Mouse (Mus musculus): ENCODE data around the gene Gstp3. TPM values are rescaled to one million over a fixed set of nuclear protein-coding genes. Genes with fewer than 3 reads are reported as not detected.

Gene Gstp3
- polyA plus RNA-seq (2014; fragmentation: Illumina TruSeq; extraction: RNeasy Lipid Tissue Mini Kit (QIAGEN cat#74804)): not detected

DNA sequence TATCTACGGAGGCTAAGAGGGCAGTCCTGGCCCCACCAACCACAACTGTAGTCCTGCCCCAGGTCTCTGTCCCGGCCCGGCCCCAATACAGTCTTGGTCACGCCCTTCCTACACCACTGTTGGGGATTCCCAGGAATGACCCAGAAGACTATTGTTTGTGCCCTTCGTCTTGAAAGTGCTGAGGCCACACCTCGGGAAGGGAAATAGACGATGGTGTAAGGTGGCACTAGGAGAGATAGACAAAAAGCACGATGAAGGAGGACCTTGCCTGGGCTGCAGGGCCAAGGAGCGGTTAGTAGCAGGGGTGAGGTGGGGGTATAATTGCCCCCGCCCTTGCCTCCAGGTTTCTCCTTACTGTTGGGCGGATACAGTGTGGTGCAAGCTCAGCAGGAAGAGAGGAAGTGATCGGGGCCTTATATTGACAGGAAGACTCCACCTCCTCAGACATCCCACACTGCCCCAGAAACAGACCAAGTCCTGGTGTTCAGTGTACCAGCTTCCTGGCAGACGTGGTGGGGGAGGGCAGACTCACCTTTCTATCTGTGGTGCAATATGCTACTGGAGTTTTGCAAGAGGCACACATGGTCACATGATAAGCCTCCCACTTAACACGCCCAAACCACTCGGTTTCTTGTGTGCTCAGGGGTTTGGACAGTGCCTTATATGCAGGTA, at the start of gene Gstp3:
TSS of gene Gstp3 (minus strand) at position 501 of the 672 bp plus-strand sequence.

DNA sequence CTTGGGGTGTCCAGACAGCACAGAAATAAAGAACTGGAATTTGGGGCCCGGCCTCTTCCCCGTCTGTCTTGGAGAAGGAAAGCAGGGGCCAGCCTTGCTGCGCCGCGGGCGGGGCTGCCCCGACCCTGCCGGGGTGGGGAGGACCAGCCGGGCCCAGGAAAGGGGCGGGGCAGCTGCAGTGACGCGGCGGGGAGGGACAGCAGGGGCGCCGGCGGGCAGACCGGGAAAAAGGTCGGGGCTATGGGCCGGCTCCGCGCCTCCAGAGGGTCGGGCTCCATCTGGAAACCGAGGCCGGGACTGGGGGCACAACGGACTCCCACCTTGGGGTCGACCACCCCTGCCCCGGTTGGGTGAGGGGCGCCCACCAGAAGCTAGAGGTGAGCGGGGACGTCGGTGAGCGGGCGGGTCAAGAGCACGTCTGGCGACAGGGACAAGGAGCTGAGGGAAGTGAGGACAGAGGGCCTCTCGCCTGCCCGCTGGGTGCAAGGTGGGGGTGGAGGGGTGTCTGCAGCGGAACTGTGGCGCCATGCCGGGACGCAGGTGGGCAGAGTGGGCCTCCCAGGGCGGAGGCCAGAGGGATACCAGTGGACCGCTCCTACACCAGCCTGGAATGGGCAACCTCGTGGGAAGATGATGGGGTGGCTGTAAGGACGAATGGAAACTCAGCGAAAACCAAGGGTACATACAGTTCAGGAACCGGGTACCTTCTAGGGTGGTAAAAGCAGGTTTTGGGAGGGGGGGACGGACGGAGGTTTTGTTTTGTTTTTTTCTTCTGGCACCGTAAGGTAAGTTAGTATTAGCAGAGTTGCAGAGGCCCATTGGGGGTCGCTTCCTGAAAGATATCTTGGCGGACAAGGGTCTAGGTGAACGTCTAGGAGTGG, 40.7 kb upstream of the Gstp3 start, which contains the start of gene Pitpnm1:
TSS of gene Pitpnm1 (plus strand) at position 162 of the 881 bp plus-strand sequence.

DNA sequence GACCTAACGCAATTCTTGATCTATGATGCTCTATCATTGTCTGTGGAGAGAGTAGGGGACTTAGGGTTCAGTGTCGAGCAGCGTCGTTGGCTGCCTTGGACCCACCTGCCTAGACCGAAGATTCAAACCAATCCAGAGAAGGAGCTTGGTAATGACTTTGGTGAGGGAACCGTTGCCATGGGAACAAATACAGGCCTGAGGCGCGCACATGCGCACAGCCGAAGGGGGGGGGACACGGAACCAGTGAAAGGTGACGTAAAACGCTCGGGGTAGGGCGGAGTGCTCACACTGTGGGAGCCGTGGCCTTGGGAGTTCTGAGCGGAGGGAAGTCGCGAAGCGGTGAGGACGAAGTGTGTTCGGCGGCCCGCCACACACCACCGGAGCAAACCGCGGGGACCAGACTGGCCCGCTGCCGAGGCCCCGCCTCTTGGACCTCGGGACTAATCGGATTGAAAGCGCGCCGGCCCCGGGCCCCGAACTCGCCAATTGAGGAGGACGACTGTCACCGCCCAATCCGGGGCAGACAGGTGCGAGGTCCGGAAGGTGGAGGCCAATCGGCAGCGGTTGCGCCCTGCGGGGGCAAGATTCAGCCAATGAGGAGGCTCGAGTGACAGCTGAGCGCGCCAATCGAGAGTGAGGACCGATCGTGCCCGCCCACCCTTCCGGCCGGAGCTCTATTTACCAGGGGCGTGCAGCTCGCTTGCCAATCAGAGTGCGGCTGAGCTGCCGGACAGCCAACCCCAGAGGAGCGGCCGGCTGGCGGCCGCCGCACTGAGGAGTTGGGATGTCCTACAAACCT, 37.5 kb upstream of the Gstp3 start, which contains the start of gene Cdk2ap2:
TSS of gene Cdk2ap2 (plus strand) at position 541 of the 799 bp plus-strand sequence.

DNA sequence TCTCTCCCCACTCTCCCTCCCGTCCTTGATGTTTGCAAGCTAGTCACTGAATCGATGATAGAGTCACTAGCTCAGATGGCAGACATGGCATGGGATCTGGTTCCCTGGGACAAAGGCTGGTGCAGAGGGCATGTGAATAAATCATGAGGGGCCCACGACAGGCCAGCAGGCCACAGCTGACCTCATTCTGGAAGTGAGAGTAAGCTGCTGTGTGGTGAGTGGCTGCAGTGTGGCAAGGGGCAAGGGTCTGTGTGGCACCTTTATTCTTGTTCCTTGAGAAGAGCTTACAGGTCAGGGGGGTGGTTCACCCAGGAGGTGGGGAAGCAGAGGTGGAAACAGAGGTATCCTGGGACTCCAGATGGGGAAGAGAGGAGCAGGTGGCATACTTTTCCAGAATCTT, 22.0 kb upstream of the Gstp3 start, which contains the start of gene Cabp2:
TSS of gene Cabp2 (plus strand) at position 185 of the 400 bp plus-strand sequence.

DNA sequence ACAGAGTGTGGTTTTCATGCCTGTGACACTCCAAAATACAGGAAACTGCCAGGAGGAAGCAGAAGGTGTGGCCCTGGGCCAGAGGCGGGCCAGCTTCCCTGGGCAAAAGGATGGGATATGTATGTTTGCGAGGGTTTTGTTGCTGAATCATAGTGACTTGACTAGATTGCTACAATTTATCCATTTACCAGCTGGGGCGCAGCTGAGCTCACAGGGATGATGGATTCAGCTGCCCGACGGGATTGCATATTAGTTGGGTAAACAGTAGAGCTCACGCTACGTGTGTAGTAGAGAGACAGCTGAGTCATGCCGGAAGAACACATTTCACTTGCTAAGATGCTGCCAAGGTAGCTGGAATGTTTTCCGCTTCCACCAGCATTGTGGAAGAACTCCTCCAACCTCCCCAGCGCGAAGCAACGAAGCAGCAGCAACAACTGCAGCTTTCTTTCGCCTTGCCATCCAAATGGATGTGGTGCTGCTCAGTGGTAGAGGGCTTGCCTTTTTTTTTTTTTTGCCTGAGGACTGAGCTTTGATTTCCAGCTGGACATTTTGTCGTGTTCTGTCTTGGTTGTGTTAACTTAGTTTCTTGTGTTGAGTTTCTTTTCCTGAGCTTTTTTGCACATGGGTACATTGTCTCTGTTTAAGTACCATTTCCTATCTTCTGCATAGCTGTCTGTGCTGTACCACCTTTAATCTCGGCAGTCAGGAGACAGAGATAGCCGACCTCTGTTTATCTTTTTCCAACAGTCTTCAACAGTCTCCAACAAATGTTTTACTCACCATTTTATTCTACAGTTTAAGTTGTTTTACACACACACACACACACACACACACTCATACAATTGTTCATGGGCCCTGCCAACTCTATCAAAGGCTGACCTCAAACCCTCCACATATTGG, 13.2 kb downstream of the Gstp3 start, which contains the start of gene Gstp2:
TSS of gene Gstp2 (minus strand) at position 58 of the 900 bp plus-strand sequence.

DNA sequence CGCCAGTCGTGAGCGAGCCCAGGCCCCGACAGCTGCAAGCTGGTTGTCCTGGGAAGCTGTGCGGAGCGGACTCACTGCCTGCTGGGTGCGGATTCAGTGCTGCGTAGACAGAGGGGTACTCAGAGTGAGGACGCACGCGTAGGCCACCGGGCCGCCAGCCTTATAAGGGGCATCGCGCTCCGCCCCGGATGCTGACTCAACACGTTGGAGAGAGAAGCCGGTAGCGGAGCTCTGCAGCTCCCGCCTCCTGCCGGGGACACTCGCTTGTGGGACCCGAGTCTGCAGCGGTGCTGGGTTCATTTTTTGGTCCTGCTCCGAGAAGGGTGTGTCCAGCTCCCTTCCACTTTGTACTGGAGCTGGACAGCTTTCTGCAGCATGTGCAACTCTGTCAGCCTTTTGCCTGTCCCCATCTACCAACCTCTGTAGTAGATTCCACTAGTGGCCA, 21.6 kb downstream of the Gstp3 start, which contains the start of gene Gstp1:
TSS of gene Gstp1 (minus strand) at position 198 of the 445 bp plus-strand sequence.

DNA sequence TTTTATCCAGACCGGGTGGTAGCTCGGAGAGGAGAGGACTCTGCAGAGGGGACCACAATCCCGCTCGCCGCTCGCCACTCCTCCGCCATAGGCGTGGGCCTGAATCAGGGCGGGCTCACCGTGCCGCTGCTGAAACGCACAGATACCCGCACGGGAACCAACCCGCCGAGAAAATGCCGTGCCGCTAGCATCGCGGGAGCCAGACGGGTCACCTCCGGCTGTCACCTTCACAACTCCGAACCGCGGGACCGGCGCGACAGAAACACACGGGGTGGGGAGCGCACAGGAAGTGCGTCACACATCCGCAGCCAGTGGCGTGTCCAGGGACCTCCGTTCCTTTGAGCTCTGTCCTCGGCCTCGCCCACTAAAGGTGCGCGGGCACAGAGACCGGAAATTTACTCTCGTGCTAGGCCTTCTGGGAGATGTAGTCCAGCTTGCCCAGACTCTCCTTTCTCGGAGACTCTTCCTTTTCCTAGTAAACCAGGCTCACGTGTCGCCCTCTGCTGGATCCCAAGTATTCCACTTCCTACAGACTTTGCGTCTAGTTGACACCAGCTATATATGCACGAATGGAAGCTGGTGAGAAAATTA, 46.8 kb downstream of the Gstp3 start, which contains the start of gene Ndufv1:
TSS of gene Ndufv1 (minus strand) at position 375 of the 591 bp plus-strand sequence.

Other genes starting within 250 kb of the Gstp3 start
- gene Chka, start 207.8 kb downstream of the Gstp3 start, polyA plus RNA-seq (2014; fragmentation: Illumina TruSeq; extraction: RNeasy Lipid Tissue Mini Kit (QIAGEN cat#74804)): 102 TPM
- gene Tcirg1, start 152.4 kb downstream of the Gstp3 start, polyA plus RNA-seq (2014; fragmentation: Illumina TruSeq; extraction: RNeasy Lipid Tissue Mini Kit (QIAGEN cat#74804)): 2.5 TPM
- 1.3 TPM for gene Ndufs8, start 146.8 kb downstream of the Gstp3 start, polyA plus RNA-seq (2014; fragmentation: Illumina TruSeq; extraction: RNeasy Lipid Tissue Mini Kit (QIAGEN cat#74804))
- gene Aldh3b1, start 129.8 kb downstream of the Gstp3 start, polyA plus RNA-seq (2014; fragmentation: Illumina TruSeq; extraction: RNeasy Lipid Tissue Mini Kit (QIAGEN cat#74804)): 1.7 TPM
- 0.51 TPM for gene Unc93b1, start 124.4 kb downstream of the Gstp3 start, polyA plus RNA-seq (2014; fragmentation: Illumina TruSeq; extraction: RNeasy Lipid Tissue Mini Kit (QIAGEN cat#74804))
- not detected for gene Aldh3b3, start 100.9 kb downstream of the Gstp3 start, polyA plus RNA-seq (2014; fragmentation: Illumina TruSeq; extraction: RNeasy Lipid Tissue Mini Kit (QIAGEN cat#74804))
- gene Aldh3b2, start 87.2 kb downstream of the Gstp3 start, polyA plus RNA-seq (2014; fragmentation: Illumina TruSeq; extraction: RNeasy Lipid Tissue Mini Kit (QIAGEN cat#74804)): not detected
- gene Acy3, start 73.0 kb downstream of the Gstp3 start, polyA plus RNA-seq (2014; fragmentation: Illumina TruSeq; extraction: RNeasy Lipid Tissue Mini Kit (QIAGEN cat#74804)): 1.3 TPM
- gene Tbx10, start 66.8 kb downstream of the Gstp3 start, polyA plus RNA-seq (2014; fragmentation: Illumina TruSeq; extraction: RNeasy Lipid Tissue Mini Kit (QIAGEN cat#74804)): not detected
- not detected for gene Nudt8, start 59.0 kb downstream of the Gstp3 start, polyA plus RNA-seq (2014; fragmentation: Illumina TruSeq; extraction: RNeasy Lipid Tissue Mini Kit (QIAGEN cat#74804))
- not detected for gene Gm49405, start 58.9 kb downstream of the Gstp3 start, polyA plus RNA-seq (2014; fragmentation: Illumina TruSeq; extraction: RNeasy Lipid Tissue Mini Kit (QIAGEN cat#74804))
- gene Doc2g, start 56.3 kb downstream of the Gstp3 start, polyA plus RNA-seq (2014; fragmentation: Illumina TruSeq; extraction: RNeasy Lipid Tissue Mini Kit (QIAGEN cat#74804)): not detected
- 2.2 TPM for gene Ndufv1, start 46.8 kb downstream of the Gstp3 start, polyA plus RNA-seq (2014; fragmentation: Illumina TruSeq; extraction: RNeasy Lipid Tissue Mini Kit (QIAGEN cat#74804))
- 13.3 TPM for gene Gstp1, start 21.6 kb downstream of the Gstp3 start, polyA plus RNA-seq (2014; fragmentation: Illumina TruSeq; extraction: RNeasy Lipid Tissue Mini Kit (QIAGEN cat#74804))
- gene Gstp2, start 13.5 kb downstream of the Gstp3 start, polyA plus RNA-seq (2014; fragmentation: Illumina TruSeq; extraction: RNeasy Lipid Tissue Mini Kit (QIAGEN cat#74804)): 5.3 TPM
- gene Cabp2, start 22.0 kb upstream of the Gstp3 start, polyA plus RNA-seq (2014; fragmentation: Illumina TruSeq; extraction: RNeasy Lipid Tissue Mini Kit (QIAGEN cat#74804)): not detected
- gene Cdk2ap2, start 37.6 kb upstream of the Gstp3 start, polyA plus RNA-seq (2014; fragmentation: Illumina TruSeq; extraction: RNeasy Lipid Tissue Mini Kit (QIAGEN cat#74804)): not detected
- gene Pitpnm1, start 40.4 kb upstream of the Gstp3 start, polyA plus RNA-seq (2014; fragmentation: Illumina TruSeq; extraction: RNeasy Lipid Tissue Mini Kit (QIAGEN cat#74804)): 0.37 TPM
- 1.00 TPM for gene Aip, start 66.3 kb upstream of the Gstp3 start, polyA plus RNA-seq (2014; fragmentation: Illumina TruSeq; extraction: RNeasy Lipid Tissue Mini Kit (QIAGEN cat#74804))
- gene Gpr152, start 80.2 kb upstream of the Gstp3 start, polyA plus RNA-seq (2014; fragmentation: Illumina TruSeq; extraction: RNeasy Lipid Tissue Mini Kit (QIAGEN cat#74804)): not detected
- gene Cabp4, start 84.5 kb upstream of the Gstp3 start, polyA plus RNA-seq (2014; fragmentation: Illumina TruSeq; extraction: RNeasy Lipid Tissue Mini Kit (QIAGEN cat#74804)): not detected
- 12.7 TPM for gene Coro1b, start 89.0 kb upstream of the Gstp3 start, polyA plus RNA-seq (2014; fragmentation: Illumina TruSeq; extraction: RNeasy Lipid Tissue Mini Kit (QIAGEN cat#74804))
- 1.6 TPM for gene Ptprcap, start 94.0 kb upstream of the Gstp3 start, polyA plus RNA-seq (2014; fragmentation: Illumina TruSeq; extraction: RNeasy Lipid Tissue Mini Kit (QIAGEN cat#74804))
- gene Rps6kb2, start 103.8 kb upstream of the Gstp3 start, polyA plus RNA-seq (2014; fragmentation: Illumina TruSeq; extraction: RNeasy Lipid Tissue Mini Kit (QIAGEN cat#74804)): 1.2 TPM
- gene Carns1, start 115.9 kb upstream of the Gstp3 start, polyA plus RNA-seq (2014; fragmentation: Illumina TruSeq; extraction: RNeasy Lipid Tissue Mini Kit (QIAGEN cat#74804)): 1.00 TPM
- not detected for gene Tbc1d10c, start 131.7 kb upstream of the Gstp3 start, polyA plus RNA-seq (2014; fragmentation: Illumina TruSeq; extraction: RNeasy Lipid Tissue Mini Kit (QIAGEN cat#74804))
- 102 TPM for gene Ppp1ca, start 132.5 kb upstream of the Gstp3 start, polyA plus RNA-seq (2014; fragmentation: Illumina TruSeq; extraction: RNeasy Lipid Tissue Mini Kit (QIAGEN cat#74804))
- 3.0 TPM for gene Rad9a, start 142.1 kb upstream of the Gstp3 start, polyA plus RNA-seq (2014; fragmentation: Illumina TruSeq; extraction: RNeasy Lipid Tissue Mini Kit (QIAGEN cat#74804))
- gene Clcf1, start 154.7 kb upstream of the Gstp3 start, polyA plus RNA-seq (2014; fragmentation: Illumina TruSeq; extraction: RNeasy Lipid Tissue Mini Kit (QIAGEN cat#74804)): 0.26 TPM
- not detected for gene AC109138.7, start 154.8 kb upstream of the Gstp3 start, polyA plus RNA-seq (2014; fragmentation: Illumina TruSeq; extraction: RNeasy Lipid Tissue Mini Kit (QIAGEN cat#74804))
- not detected for gene Pold4, start 172.3 kb upstream of the Gstp3 start, polyA plus RNA-seq (2014; fragmentation: Illumina TruSeq; extraction: RNeasy Lipid Tissue Mini Kit (QIAGEN cat#74804))
- gene Ssh3, start 209.6 kb upstream of the Gstp3 start, polyA plus RNA-seq (2014; fragmentation: Illumina TruSeq; extraction: RNeasy Lipid Tissue Mini Kit (QIAGEN cat#74804)): 1.9 TPM
- gene Ankrd13d, start 223.6 kb upstream of the Gstp3 start, polyA plus RNA-seq (2014; fragmentation: Illumina TruSeq; extraction: RNeasy Lipid Tissue Mini Kit (QIAGEN cat#74804)): not detected
- gene Grk2, start 246.7 kb upstream of the Gstp3 start, polyA plus RNA-seq (2014; fragmentation: Illumina TruSeq; extraction: RNeasy Lipid Tissue Mini Kit (QIAGEN cat#74804)): 19.6 TPM

All from ovary, adult 10 weeks (tissue).